Mouse (Mus musculus) midbrain, embryonic 11.5 days (tissue): ENCODE measurements around the gene Pdzk1ip1. TPM values are rescaled to one million over a fixed set of nuclear protein-coding genes. Genes with fewer than 3 reads are reported as not detected.

Experiments
- ATAC-seq: fragments of 200-750 bp; cut with Nextera tagmentation; 2 replicates; pipeline ENCODE4 v1.8.0; 2017; ENCODE audit warnings: moderate TSS enrichment, moderate library complexity; ENCODE audit not compliant: low FRiP score
- DNase-seq: peaks from one replicate; pipeline ENCODE4 v3.0.0; 2015; ENCODE audit warnings: low spot score; ENCODE audit errors: missing footprints
- H3K27ac ChIP-seq: fragments of 300-500 bp; sonication (generic); 2 replicates; pipeline ENCODE4 v1.5.1; 2014; ENCODE audit warnings: low read depth, low read length
- H3K27me3 ChIP-seq: fragments of 300-500 bp; sonication (generic); 2 replicates; pipeline ENCODE4 v1.6.1; 2014; ENCODE audit warnings: mild to moderate bottlenecking, low read length, moderate library complexity, mixed read lengths; ENCODE audit not compliant: control insufficient read depth, insufficient read depth
- H3K36me3 ChIP-seq: fragments of 300-500 bp; sonication (generic); 2 replicates; pipeline ENCODE4 v1.6.1; 2014; ENCODE audit warnings: mild to moderate bottlenecking, low read length, moderate library complexity, mixed read lengths; ENCODE audit not compliant: control insufficient read depth, insufficient read depth
- H3K4me1 ChIP-seq: fragments of 300-500 bp; sonication (generic); 2 replicates; pipeline ENCODE4 v1.6.1; 2014; ENCODE audit warnings: low read length; ENCODE audit not compliant: control insufficient read depth, insufficient read depth
- H3K4me2 ChIP-seq: fragments of 300-500 bp; sonication (generic); 2 replicates; pipeline ENCODE4 v1.6.1; 2014; ENCODE audit warnings: mild to moderate bottlenecking, moderate library complexity
- H3K4me3 ChIP-seq: fragments of 300-500 bp; sonication (generic); 2 replicates; pipeline ENCODE4 v1.5.1; 2014; ENCODE audit warnings: low read depth, low read length
- H3K9ac ChIP-seq: fragments of 300-500 bp; sonication (generic); 2 replicates; pipeline ENCODE4 v1.6.1; 2014; ENCODE audit warnings: low read length
- H3K9me3 ChIP-seq: fragments of 300-500 bp; sonication (generic); 2 replicates; pipeline ENCODE4 v1.6.1; 2016; ENCODE audit warnings: low read length; ENCODE audit not compliant: control insufficient read depth
- WGBS: fragments of 180-500 bp; shearing (Covaris S2); extraction: QIAGEN DNeasy Blood & Tissue Kit; methylation state at CpG from one replicate; pipeline ENCODE4 v1.1.7; 2014; 5-methylcytosine and 5-hydroxymethylcytosine counted together
- polyA plus RNA-seq: library from polyadenylated mRNA; unstranded; fragments of >200 nt; fragmentation: Nextera tagmentation; extraction: Ambion mirVana; gene quantifications from 2 replicates; pipeline ENCODE4 v1.2.1, GENCODE M21; 2014

The Pdzk1ip1 gene
- polyA plus RNA-seq, 1 experiment from 2014 or later: 14.6 TPM

DNA sequence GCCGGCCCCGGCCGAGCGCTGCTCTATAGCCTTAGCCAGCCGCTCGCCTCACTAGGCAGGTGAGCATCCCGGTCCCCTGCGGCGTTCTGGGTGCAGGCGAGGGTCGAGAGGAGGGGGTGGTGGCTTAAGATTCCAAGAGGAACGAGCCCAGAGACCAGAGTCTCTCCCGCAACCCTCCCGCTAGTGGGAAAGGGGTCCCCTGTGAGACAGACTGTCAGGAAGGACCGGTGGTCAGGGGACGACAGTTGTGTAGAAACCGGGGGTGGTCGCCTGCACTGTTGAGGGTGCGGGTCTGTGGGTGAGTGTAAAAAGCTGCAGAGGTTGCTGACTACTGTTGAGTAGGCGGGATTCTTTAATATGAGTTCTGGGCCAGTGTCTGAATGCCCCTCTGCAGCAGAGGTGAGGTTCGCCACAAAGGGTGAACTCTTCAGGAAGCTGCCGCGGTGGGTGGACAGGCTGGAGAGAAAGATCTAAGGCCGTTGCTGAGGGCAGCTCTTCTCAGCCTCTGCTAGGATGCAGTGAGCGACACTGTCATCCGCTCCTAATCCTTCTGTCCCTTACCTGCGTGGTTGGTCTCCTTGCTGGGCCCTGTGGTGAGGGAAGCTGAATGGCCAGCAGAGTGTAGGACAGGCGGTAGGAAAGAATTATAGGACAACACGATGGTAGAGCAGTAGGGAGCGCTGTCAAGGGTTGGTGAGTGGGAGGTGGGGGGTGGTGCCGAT, 24.8 kb upstream of the Pdzk1ip1 start:
- Histone ChIP-seq H3K27me3 (peaks cover 74% of the 10 kb centered on the region), H3K4me2 (peak overlapping the region; percentile 70), H3K9me3 (no peaks in the 10 kb centered on the region), H3K9ac (peak overlapping the region; percentile 56), H3K4me1 (peaks cover 10% of the 10 kb centered on the region), H3K27ac (no peak overlapping the region), H3K36me3 (no peaks in the 10 kb centered on the region), H3K4me3 (peak overlapping the region; percentile 40)
- WGBS: under 1% methylated on average over 31 of the region's 31 CpGs
- ATAC-seq (peak; percentile 49), DNase-seq (peak; percentile 96)

- no peaks in the 10 kb centered on the region for H3K36me3 ChIP-seq
- no peak for ATAC-seq
- no peaks in the 10 kb centered on the region for H3K9me3 ChIP-seq
- no peak overlapping the region for H3K4me3 ChIP-seq
- H3K4me2 ChIP-seq: no peak overlapping the region
- H3K27me3 ChIP-seq: peaks cover under 1% of the 10 kb centered on the region; the same call in 1 of the 2 replicates
- 50% methylated on average over 1 of the region's 1 CpGs for WGBS
- no peak overlapping the region for H3K27ac ChIP-seq
- no peaks in the 10 kb centered on the region for H3K4me1 ChIP-seq
- no peak overlapping the region for H3K9ac ChIP-seq
- no peak for DNase-seq
These were observed 16.8 kb upstream of the Pdzk1ip1 start for GRCm38 (mm10) chr4:115071668-115072067.

GRCm38 (mm10) chr4:115074789-115075188, 13.7 kb upstream of the Pdzk1ip1 start:
- no peak overlapping the region for H3K9ac ChIP-seq
- no peaks in the 10 kb centered on the region for H3K9me3 ChIP-seq
- WGBS: 91% methylated on average over 1 of the region's 1 CpGs
- peaks cover 11% of the 10 kb centered on the region for H3K4me1 ChIP-seq
- no peak for ATAC-seq
- H3K27ac ChIP-seq: no peak overlapping the region
- H3K4me2 ChIP-seq: no peak overlapping the region
- H3K36me3 ChIP-seq: no peaks in the 10 kb centered on the region
- DNase-seq: no peak
- H3K4me3 ChIP-seq: no peak overlapping the region
- H3K27me3 ChIP-seq: 0 out of 2 replicates have a peak, but pooled peaks cover 2% of the 10 kb centered on the region

- ATAC-seq: no peak
- WGBS: 45% methylated on average over 3 of the region's 3 CpGs
- Histone ChIP-seq H3K27me3 (0 out of 2 replicates have a peak, but pooled peaks cover 2% of the 10 kb centered on the region), H3K4me1 (peaks cover 16% of the 10 kb centered on the region), H3K9me3 (no peaks in the 10 kb centered on the region), H3K9ac (no peak overlapping the region), H3K27ac (no peak overlapping the region), H3K4me3 (no peak overlapping the region), H3K4me2 (no peak overlapping the region), H3K36me3 (no peaks in the 10 kb centered on the region)
- DNase-seq: no peak
These were observed 13.1 kb upstream of the Pdzk1ip1 start for GRCm38 (mm10) chr4:115075204-115075915.

- Histone ChIP-seq H3K4me1 (peaks cover 16% of the 10 kb centered on the region), H3K4me3 (no peak overlapping the region), H3K27ac (peak overlapping the region; percentile 63), H3K9ac (peak overlapping the region; percentile 52), H3K4me2 (no peak overlapping the region; the same call in 1 of the 2 replicates), H3K9me3 (no peaks in the 10 kb centered on the region), H3K36me3 (no peaks in the 10 kb centered on the region), H3K27me3 (0 out of 2 replicates have a peak, but pooled peaks cover 2% of the 10 kb centered on the region)
- ATAC-seq: peak; percentile 91
- DNase-seq: peak; percentile 93
- 24% methylated on average over 10 of the region's 10 CpGs for WGBS
These were observed 9.4 kb upstream of the Pdzk1ip1 start for GRCm38 (mm10) chr4:115078892-115079820.

- WGBS: 16% methylated on average over 5 of the region's 5 CpGs
- ATAC-seq (peak; percentile 25; the same call in 1 of the 2 replicates), DNase-seq (peak; percentile 90)
- Histone ChIP-seq H3K4me2 (no peak overlapping the region), H3K9me3 (no peaks in the 10 kb centered on the region), H3K36me3 (no peaks in the 10 kb centered on the region), H3K27me3 (0 out of 2 replicates have a peak, but pooled peaks cover 2% of the 10 kb centered on the region), H3K4me1 (peaks cover 16% of the 10 kb centered on the region), H3K4me3 (no peak overlapping the region), H3K9ac (peak overlapping the region; percentile 52), H3K27ac (peak overlapping the region; percentile 63)
These were observed 8.6 kb upstream of the Pdzk1ip1 start for GRCm38 (mm10) chr4:115079821-115080349.

DNA sequence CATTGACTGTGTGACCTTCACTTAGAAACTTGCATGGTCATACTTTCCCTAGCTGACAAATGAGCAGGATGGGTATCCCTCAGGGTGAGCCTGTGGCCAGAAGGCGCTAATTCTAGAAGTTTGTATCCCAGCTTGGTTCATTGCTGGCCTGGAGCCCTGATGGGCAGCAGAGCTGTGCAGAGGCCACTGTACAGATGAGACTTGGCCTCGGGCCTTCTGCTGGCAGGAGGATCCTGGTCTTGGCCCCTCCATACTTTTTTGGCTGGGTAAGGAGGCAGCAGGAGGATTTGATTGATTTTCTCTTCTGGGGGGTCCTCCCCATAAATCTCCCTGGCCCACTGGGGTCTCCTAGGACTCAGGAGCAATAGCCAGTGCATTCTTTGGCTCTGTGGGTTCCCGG, 5.5 kb upstream of the Pdzk1ip1 start:
- DNase-seq (no peak), ATAC-seq (no peak)
- WGBS: 93% methylated on average over 3 of the region's 3 CpGs
- Histone ChIP-seq H3K27me3 (no peaks in the 10 kb centered on the region; the same call in 1 of the 2 replicates), H3K27ac (no peak overlapping the region), H3K9ac (no peak overlapping the region), H3K9me3 (no peaks in the 10 kb centered on the region), H3K4me2 (no peak overlapping the region), H3K4me1 (peaks cover 16% of the 10 kb centered on the region), H3K36me3 (no peaks in the 10 kb centered on the region), H3K4me3 (no peak overlapping the region)

- H3K27me3 ChIP-seq: no peaks in the 10 kb centered on the region; the same call in 1 of the 2 replicates
- no peak overlapping the region for H3K4me2 ChIP-seq
- no peaks in the 10 kb centered on the region for H3K36me3 ChIP-seq
- no peak overlapping the region for H3K9ac ChIP-seq
- no peak overlapping the region for H3K27ac ChIP-seq
- no peaks in the 10 kb centered on the region for H3K9me3 ChIP-seq
- 27% methylated on average over 6 of the region's 6 CpGs for WGBS
- DNase-seq (peak; percentile 93), ATAC-seq (peak; percentile 47; the same call in 1 of the 2 replicates)
- no peak overlapping the region for H3K4me3 ChIP-seq
- no peaks in the 10 kb centered on the region for H3K4me1 ChIP-seq
These were observed 2.9 kb upstream of the Pdzk1ip1 start for GRCm38 (mm10) chr4:115085522-115086095.
